Mouse (Mus musculus) brain, embryonic 14.5 days (tissue): ENCODE measurements at regions not wholly inside any gene's neighbourhood (a gene's known extent, or its start where the extent isn't known, plus 50 kb on each side); places are given as distances from the start of the nearest gene placed in this dataset.

ENCODE experiments used
- CTCF ChIP-seq: fragments of 200-500 bp; IDR thresholded peaks from 2 replicates; pipeline ENCODE4 v1.5.1; 2012; ENCODE audit warnings: inconsistent platforms, mild to moderate bottlenecking, moderate library complexity, borderline replicate concordance; ENCODE audit not compliant: insufficient read depth, insufficient read length; ENCODE audit errors: extremely low read depth
- POLR2A ChIP-seq: fragments of 200-500 bp; IDR thresholded peaks from 2 replicates; pipeline ENCODE4 v1.6.1; 2012; ENCODE audit warnings: mild to moderate bottlenecking, inconsistent platforms, borderline replicate concordance; ENCODE audit not compliant: poor library complexity, insufficient read depth, insufficient read length, severe bottlenecking; ENCODE audit errors: extremely low read depth

- TF ChIP-seq CTCF: no peak
- no peak for TF ChIP-seq POLR2A
Measured at GRCm38 (mm10) chr12:74458521-74458920, 142.3 kb upstream of the Gm11042 start.
